Mouse (Mus musculus) heart, postnatal 0 days (tissue): ENCODE measurements around the gene Mex3b. TPM values are rescaled to one million over a fixed set of nuclear protein-coding genes. Genes with fewer than 3 reads are reported as not detected.

Source experiments
- ATAC-seq: fragments of 200-750 bp; cut with Nextera tagmentation; 2 replicates; pipeline ENCODE4 v1.8.0; 2017; ENCODE audit warnings: low read depth, moderate number of reproducible peaks, moderate library complexity; ENCODE audit not compliant: insufficient read depth
- DNase-seq: peaks from one replicate; pipeline ENCODE4 v3.0.0-alpha.2; 2016; ENCODE audit warnings: low spot score
- H3K27ac ChIP-seq: fragments of 300-500 bp; sonication (generic); 2 replicates; pipeline ENCODE4 v1.5.1; 2014; ENCODE audit warnings: low read depth, mild to moderate bottlenecking
- H3K27me3 ChIP-seq: fragments of 300-500 bp; sonication (generic); 2 replicates; pipeline ENCODE4 v1.6.1; 2014; ENCODE audit warnings: low read length, mixed read lengths; ENCODE audit not compliant: control insufficient read depth, insufficient read depth
- H3K36me3 ChIP-seq: fragments of 300-500 bp; sonication (generic); replicated peaks from 2 replicates; pipeline ENCODE4 v1.6.1; 2014; ENCODE audit warnings: low read length, mixed read lengths; ENCODE audit not compliant: control insufficient read depth, insufficient read depth
- H3K4me1 ChIP-seq: fragments of 300-500 bp; sonication (generic); 2 replicates; pipeline ENCODE4 v1.6.1; 2014; ENCODE audit warnings: antibody characterized with exemption; ENCODE audit not compliant: control insufficient read depth, insufficient read depth
- H3K4me2 ChIP-seq: fragments of 300-500 bp; sonication (generic); 2 replicates; pipeline ENCODE4 v1.6.1; 2014; ENCODE audit warnings: low read depth, mild to moderate bottlenecking, low read length, moderate library complexity
- H3K4me3 ChIP-seq: fragments of 300-500 bp; sonication (generic); 2 replicates; pipeline ENCODE4 v1.5.1; 2014; ENCODE audit warnings: low read depth, low read length
- H3K9ac ChIP-seq: fragments of 300-500 bp; sonication (generic); replicated peaks from 2 replicates; pipeline ENCODE4 v1.6.1; 2014; ENCODE audit warnings: low read depth, low read length, mixed read lengths
- H3K9me3 ChIP-seq: fragments of 300-500 bp; sonication (generic); replicated peaks from 2 replicates; pipeline ENCODE4 v1.6.1; 2016; ENCODE audit warnings: low read length; ENCODE audit not compliant: control insufficient read depth
- CTCF ChIP-seq: IDR thresholded peaks from 2 replicates; pipeline ENCODE4 v1.5.1; 2016; ENCODE audit warnings: antibody characterized with exemption, control low read depth, low read depth
- EP300 ChIP-seq: IDR thresholded peaks from 2 replicates; pipeline ENCODE4 v1.6.1; 2016; ENCODE audit warnings: antibody characterized with exemption, low read depth
- WGBS: fragments of 180-500 bp; shearing (Covaris S2); extraction: QIAGEN DNeasy Blood & Tissue Kit; methylation state at CpG from one replicate; pipeline ENCODE4 v1.1.7; 2014; 5-methylcytosine and 5-hydroxymethylcytosine counted together
- polyA plus RNA-seq: library from polyadenylated mRNA; unstranded; fragments of >200 nt; fragmentation: Nextera tagmentation; extraction: Ambion mirVana; gene quantifications from 2 replicates; pipeline ENCODE4 v1.2.1, GENCODE M21; 2015
- total RNA-seq: library from RNA; depleted of rRNA; stranded (reverse); fragments of >200 nt; gene quantifications from 2 replicates; pipeline ENCODE4 v1.2.3, GENCODE M21; 2014; ENCODE audit warnings: low replicate concordance; rRNA removed

The Mex3b gene
- total RNA-seq, result 14.4 and 15.2 TPM in 2 replicates
- polyA plus RNA-seq, result 3.2 and 3.3 TPM in 2 replicates

- peak; percentile 50 for DNase-seq
- peaks cover 14% of the 10 kb centered on the region for H3K36me3 ChIP-seq
- peaks cover 12% of the 10 kb centered on the region; the same call in 1 of the 2 replicates for H3K4me1 ChIP-seq
- TF ChIP-seq CTCF, result no peak
- no peak for TF ChIP-seq EP300
- no peaks in the 10 kb centered on the region for H3K9me3 ChIP-seq
- H3K27me3 ChIP-seq, result no peaks in the 10 kb centered on the region
- peak within 1 kb of the TSS; percentile 94 for H3K4me2 ChIP-seq
- H3K27ac ChIP-seq, result peak within 1 kb of the TSS; percentile 96
- H3K4me3 ChIP-seq, result peak within 1 kb of the TSS; percentile 85
- ATAC-seq, result peak; percentile 7; the same call in 1 of the 2 replicates
- peak within 1 kb of the TSS; percentile 79 for H3K9ac ChIP-seq
- under 1% methylated on average over 79 of the region's 87 CpGs for WGBS
Observed at GRCm38 (mm10) chr7:82867271-82868121, at the start of gene Mex3b. TSS of gene Mex3b (plus strand) at chr7:82867333.

- no peaks in the 10 kb centered on the region for H3K4me1 ChIP-seq
- no peak overlapping the region for H3K4me2 ChIP-seq
- DNase-seq (no peak), ATAC-seq (no peak)
- H3K4me3 ChIP-seq, result no peak overlapping the region
- no peaks in the 10 kb centered on the region for H3K36me3 ChIP-seq
- no peak overlapping the region for H3K9ac ChIP-seq
- no peaks in the 10 kb centered on the region for H3K9me3 ChIP-seq
- WGBS, result 86% methylated on average over 7 of the region's 7 CpGs
- no peaks in the 10 kb centered on the region for H3K27me3 ChIP-seq
- no peak for TF ChIP-seq CTCF
- no peak for TF ChIP-seq EP300
- no peak overlapping the region for H3K27ac ChIP-seq
Observed at GRCm38 (mm10) chr7:82819541-82819940, 47.6 kb upstream of the Mex3b start.

- H3K4me2 ChIP-seq, result no peak overlapping the region
- no peaks in the 10 kb centered on the region for H3K27me3 ChIP-seq
- H3K9ac ChIP-seq, result no peak overlapping the region
- no peak overlapping the region for H3K27ac ChIP-seq
- H3K4me1 ChIP-seq, result no peaks in the 10 kb centered on the region
- no peak for DNase-seq
- ATAC-seq, result no peak
- WGBS, result 64% methylated on average over 4 of the region's 4 CpGs
- H3K9me3 ChIP-seq, result no peaks in the 10 kb centered on the region
- H3K4me3 ChIP-seq, result no peak overlapping the region
- H3K36me3 ChIP-seq, result no peaks in the 10 kb centered on the region
- TF ChIP-seq CTCF (no peak), EP300 (no peak)
Observed at GRCm38 (mm10) chr7:82820661-82821060, 46.5 kb upstream of the Mex3b start.

- DNase-seq (no peak), ATAC-seq (no peak)
- TF ChIP-seq EP300 (no peak), CTCF (no peak)
- H3K27me3 ChIP-seq, result no peaks in the 10 kb centered on the region
- H3K36me3 ChIP-seq, result no peaks in the 10 kb centered on the region
- no peaks in the 10 kb centered on the region for H3K9me3 ChIP-seq
- no peak overlapping the region for H3K4me3 ChIP-seq
- no peak overlapping the region for H3K9ac ChIP-seq
- no peak overlapping the region for H3K27ac ChIP-seq
- H3K4me2 ChIP-seq, result no peak overlapping the region
- no peaks in the 10 kb centered on the region for H3K4me1 ChIP-seq
- WGBS, result 64% methylated on average over 3 of the region's 3 CpGs
Observed at GRCm38 (mm10) chr7:82821501-82821900, 45.6 kb upstream of the Mex3b start.

- WGBS, result 20% methylated on average over 1 of the region's 1 CpGs
- ATAC-seq, result peak; percentile 47
- no peak overlapping the region for H3K9ac ChIP-seq
Observed at GRCm38 (mm10) chr7:82822528-82822927, 44.6 kb upstream of the Mex3b start.

More at GRCm38 (mm10) chr7:82822528-82822927, 44.6 kb upstream of the Mex3b start:
- Histone ChIP-seq H3K36me3 (no peaks in the 10 kb centered on the region), H3K27ac (no peak overlapping the region), H3K27me3 (no peaks in the 10 kb centered on the region), H3K4me2 (no peak overlapping the region), H3K4me1 (no peaks in the 10 kb centered on the region), H3K9me3 (no peaks in the 10 kb centered on the region), H3K4me3 (no peak overlapping the region)
- DNase-seq, result peak; percentile 19
- TF ChIP-seq EP300, result no peak
- TF ChIP-seq CTCF, result no peak
